Mouse (Mus musculus) telencephalon, adult 2 months (tissue): ENCODE data around the gene Foxj2.

ENCODE experiments used
- DNase-seq: peaks from one replicate; pipeline ENCODE4 v3.0.0-alpha.2; 2011; ENCODE audit warnings: low read depth, low spot score

The Foxj2 gene

GRCm38 (mm10) chr6:122873871-122874719 is 54.4 kb downstream of the Foxj2 start, which contains the start of gene Necap1:
Gene Necap1, plus strand, starts transcription at chr6:122874474.
- DNase-seq: peak; percentile 93

GRCm38 (mm10) chr6:122874720-122875389 is 55.1 kb downstream of the Foxj2 start:
- DNase-seq: no peak

DNA sequence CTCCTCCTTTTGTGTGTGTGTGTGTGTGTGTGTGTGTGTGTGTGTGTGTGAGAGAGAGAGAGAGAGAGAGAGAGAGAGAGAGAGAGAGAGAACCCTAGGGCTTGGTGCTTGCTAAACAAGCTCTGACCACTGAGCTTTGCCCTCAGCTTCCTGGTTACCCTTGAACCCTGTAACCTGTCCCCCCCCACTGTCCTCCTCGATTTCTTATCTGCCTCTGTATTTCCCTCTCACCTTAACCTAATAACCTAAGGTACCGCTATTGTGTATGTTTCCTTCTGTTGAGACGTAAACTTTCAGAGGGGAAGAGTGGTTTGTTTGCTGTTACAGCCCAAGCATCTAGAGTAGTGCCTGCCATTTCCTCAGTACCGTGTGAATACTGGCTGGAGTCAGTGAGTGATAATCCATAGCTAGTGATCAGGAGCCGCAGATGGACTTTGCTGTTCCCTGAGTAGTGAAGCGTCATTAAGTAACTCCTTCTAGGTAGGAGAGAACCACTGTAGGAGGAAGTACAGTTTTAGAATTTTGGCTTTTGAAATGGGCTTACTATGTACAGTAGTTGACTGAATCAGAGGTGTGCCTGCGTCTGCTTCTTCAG is 59.5 kb downstream of the Foxj2 start:
- DNase-seq: no peak

DNA sequence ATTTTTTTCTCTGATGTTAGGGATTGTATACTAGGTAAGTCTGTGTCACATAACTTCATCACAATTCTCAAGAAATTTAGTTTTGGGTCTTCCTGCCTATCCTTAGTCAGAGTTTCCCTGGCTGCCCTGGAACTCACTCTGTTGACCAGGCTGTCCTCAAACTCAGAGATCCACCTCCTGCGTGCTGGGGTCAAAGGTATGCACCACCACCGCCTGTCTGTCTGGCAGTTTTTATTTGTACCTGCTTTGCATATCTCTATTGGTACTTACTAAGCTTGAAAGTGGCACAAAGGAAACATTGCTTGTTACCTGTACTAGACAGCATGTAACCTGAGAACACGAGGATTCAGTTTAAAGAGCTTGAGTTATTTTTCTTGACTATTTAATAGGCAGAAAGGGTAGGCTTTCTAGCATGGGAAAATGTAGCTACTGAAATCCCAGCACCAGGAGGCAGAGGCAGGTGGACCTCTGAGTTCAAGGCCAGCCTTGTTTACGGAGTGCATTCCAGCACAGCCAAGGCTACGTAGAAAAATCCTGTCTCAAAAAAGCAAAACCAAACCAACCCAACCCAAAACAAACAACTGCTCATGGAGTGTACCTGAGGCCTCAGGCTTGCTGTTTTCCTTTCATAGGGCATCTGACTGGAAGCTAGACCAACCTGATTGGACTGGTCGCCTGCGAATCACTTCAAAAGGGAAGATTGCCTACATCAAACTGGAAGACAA is 60.2 kb downstream of the Foxj2 start:
- no peak for DNase-seq

GRCm38 (mm10) chr6:122881287-122881686 is 61.6 kb downstream of the Foxj2 start:
- no peak for DNase-seq

DNA sequence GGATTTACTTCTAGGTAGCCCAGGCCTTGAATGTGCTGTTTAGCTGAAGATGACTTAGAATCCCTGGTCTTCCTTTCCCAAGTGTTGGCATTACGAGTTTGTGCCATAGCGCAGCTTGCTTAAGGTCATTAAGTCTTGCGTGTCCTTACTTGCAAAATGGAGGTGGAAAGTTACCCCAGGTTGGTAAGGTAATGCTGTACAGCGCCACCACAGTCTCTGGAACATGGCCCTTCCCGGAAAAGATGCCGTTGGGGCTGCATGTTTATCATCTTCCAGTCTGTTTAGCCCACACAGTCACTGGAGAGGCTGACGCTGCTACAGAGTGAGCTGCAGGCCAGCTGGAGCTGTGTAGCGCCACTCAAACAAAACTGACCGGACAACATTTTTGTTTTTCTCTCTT is 63.9 kb downstream of the Foxj2 start:
- no peak for DNase-seq

GRCm38 (mm10) chr6:122889599-122889998 is 69.9 kb downstream of the Foxj2 start:
- DNase-seq: no peak

- no peak for DNase-seq
Observed at GRCm38 (mm10) chr6:122892442-122893049, 72.8 kb downstream of the Foxj2 start.
